Mouse (Mus musculus): ENCODE data around the gene Vpreb3. TPM values are rescaled to one million over a fixed set of nuclear protein-coding genes. Genes with fewer than 3 reads are reported as not detected.

The Vpreb3 gene
- 0.24 and 0.39 TPM in 2 replicates for polyA plus RNA-seq (2016; fragmentation: Nextera tagmentation; extraction: Ambion mirVana)

DNA sequence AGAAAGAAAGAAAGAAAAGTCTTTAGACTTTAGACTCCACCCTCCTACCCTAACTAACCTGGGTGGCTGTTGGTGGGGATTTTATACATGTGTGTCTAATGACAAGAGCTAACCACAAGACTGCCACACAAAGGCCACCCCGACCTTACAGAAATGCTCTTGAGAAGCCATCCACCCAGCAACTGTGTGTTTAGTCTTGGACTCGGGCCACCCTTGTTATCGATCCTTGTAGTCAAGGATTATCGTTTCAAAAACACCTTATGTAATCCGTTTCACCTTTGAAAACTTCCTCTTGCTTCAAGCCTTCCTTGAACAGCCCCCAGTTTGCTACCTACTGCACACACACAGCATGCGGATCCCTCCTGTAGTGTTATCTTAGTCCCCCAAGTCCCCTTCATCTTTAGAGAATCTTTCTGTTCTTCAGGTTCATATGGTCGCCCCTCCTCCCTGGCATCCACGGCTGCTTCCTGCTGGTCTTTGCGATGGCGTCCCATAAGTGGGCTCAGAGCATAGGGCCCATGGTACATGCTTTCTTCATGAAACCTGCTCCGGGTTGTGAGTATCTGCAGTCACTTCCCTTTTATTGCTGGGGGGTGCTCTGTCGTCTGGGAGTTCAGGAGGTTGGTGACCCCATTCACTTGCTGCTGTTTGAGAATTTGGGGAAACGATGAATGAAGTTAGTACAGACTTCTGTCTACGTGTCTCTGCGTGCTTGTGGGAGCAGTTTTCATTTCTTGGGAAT lies at the start of gene Vpreb3:
Gene Vpreb3 (plus strand): TSS at position 322 of the 742 bp plus-strand sequence.
- 82% methylated on average over 15 of the region's 15 CpGs for WGBS
- Histone ChIP-seq H3K4me1 (peaks cover 26% of the 10 kb centered on the region), H3K9me3 (replicated peaks) (no peaks in the 10 kb centered on the region), H3K27me3 (ENCODE audit: low read depth, poor library complexity, severe bottlenecking) (peaks cover 26% of the 10 kb centered on the region), H3K4me3 (no peak within 1 kb of the TSS), H3K27ac (replicated peaks) (no peak within 1 kb of the TSS; the same call in 1 of the 2 replicates), H3K36me3 (no peaks in the 10 kb centered on the region)
- DNase-seq (ENCODE audit: low spot score), result no peak

DNA sequence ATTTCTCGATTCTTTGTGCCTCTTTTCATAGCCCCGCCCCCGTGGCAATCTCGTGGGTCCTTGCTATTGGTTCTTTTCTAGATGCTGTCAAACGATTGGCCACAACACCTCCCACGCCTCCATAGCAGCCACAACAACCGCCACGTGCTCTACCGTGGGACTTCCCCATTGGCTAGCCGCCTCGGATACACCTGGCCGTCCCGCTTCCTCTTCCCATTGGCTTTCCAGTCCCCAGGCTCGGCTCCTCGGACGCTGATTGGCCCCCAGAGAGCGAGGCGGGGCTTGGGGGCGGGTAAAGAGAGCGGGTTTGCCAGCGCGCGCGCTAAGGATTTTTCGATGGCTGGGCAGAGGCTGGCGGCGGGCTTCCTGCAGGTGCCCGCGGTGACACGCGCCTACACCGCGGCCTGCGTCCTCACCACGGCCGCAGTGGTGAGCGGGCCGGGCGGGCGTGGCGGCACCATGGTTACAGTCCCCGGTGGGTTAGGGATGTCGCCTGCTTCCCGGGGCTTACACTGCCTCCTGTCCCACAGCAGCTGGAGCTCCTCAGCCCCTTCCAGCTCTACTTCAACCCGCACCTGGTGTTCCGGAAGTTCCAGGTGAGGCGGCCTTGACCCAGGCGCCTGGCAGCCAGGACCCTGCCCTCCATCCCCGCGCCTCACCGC lies 49.6 kb upstream of the Vpreb3 start, which contains the start of gene Derl3:
Gene Derl3 (plus strand): TSS at position 325 of the 662 bp plus-strand sequence.
- Histone ChIP-seq H3K27me3 (ENCODE audit: low read depth, poor library complexity, severe bottlenecking) (no peaks in the 10 kb centered on the region), H3K27ac (replicated peaks) (peak within 1 kb of the TSS; percentile 72; the same call in 1 of the 2 replicates), H3K36me3 (peaks cover 45% of the 10 kb centered on the region), H3K9me3 (replicated peaks) (no peaks in the 10 kb centered on the region), H3K4me1 (peaks cover 29% of the 10 kb centered on the region), H3K4me3 (peak within 1 kb of the TSS; percentile 57)
- peak; percentile 96 for DNase-seq (ENCODE audit: low spot score)
- under 1% methylated on average over 51 of the region's 51 CpGs for WGBS

DNA sequence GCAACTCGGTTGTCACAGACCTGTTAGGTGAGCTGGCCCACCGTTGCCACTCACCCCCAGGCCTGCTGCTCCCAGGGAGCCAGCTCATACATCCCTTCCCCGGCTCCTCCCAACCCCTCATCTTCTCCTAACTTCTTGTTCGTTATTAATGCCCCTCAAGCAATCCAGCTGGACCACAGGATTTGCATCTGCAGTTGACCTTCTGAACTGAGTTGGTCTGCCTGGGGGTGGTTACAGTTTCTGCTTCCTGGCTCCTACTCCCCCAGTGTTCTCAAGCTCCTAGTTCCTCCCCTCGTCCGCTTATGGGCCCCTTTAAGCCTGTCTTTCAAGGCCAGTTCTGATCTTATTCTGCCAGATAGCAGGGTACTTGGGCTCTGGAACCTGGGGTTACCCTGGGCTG lies 48.3 kb upstream of the Vpreb3 start:
- H3K27ac ChIP-seq (replicated peaks), result no peak overlapping the region
- no peaks in the 10 kb centered on the region for H3K9me3 ChIP-seq (replicated peaks)
- H3K4me1 ChIP-seq, result peaks cover 20% of the 10 kb centered on the region
- H3K4me3 ChIP-seq, result no peak overlapping the region
- H3K36me3 ChIP-seq, result peaks cover 59% of the 10 kb centered on the region
- no peak for DNase-seq (ENCODE audit: low spot score)
- WGBS, result 86% methylated on average over 6 of the region's 6 CpGs
- no peaks in the 10 kb centered on the region for H3K27me3 ChIP-seq (ENCODE audit: low read depth, poor library complexity, severe bottlenecking)

DNA sequence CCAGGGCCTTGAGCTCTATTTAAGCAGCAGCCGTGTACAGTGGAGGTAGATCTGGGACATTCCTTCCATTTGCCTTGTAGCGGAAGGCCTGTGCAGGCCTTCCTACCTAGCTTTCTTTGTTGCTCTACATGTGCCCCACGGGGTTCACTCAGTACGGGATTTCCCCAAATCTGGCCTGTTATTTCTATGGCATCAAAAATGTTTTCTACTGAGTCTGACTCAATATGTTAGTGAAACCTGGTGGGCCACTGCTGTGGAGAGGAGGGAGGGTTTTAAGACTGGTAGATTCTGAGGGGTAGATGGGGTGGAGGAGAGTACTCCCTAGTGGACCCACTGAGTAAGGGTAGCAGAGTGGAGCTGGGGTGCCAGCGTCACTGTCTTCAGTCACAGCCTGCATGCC lies 47.1 kb upstream of the Vpreb3 start:
- no peak overlapping the region for H3K4me3 ChIP-seq
- H3K36me3 ChIP-seq, result peaks cover 70% of the 10 kb centered on the region
- DNase-seq (ENCODE audit: low spot score), result no peak
- WGBS, result 92% methylated on average over 5 of the region's 5 CpGs
- no peaks in the 10 kb centered on the region for H3K27me3 ChIP-seq (ENCODE audit: low read depth, poor library complexity, severe bottlenecking)
- H3K9me3 ChIP-seq (replicated peaks), result no peaks in the 10 kb centered on the region
- peaks cover 14% of the 10 kb centered on the region for H3K4me1 ChIP-seq
- H3K27ac ChIP-seq (replicated peaks), result no peak overlapping the region

DNA sequence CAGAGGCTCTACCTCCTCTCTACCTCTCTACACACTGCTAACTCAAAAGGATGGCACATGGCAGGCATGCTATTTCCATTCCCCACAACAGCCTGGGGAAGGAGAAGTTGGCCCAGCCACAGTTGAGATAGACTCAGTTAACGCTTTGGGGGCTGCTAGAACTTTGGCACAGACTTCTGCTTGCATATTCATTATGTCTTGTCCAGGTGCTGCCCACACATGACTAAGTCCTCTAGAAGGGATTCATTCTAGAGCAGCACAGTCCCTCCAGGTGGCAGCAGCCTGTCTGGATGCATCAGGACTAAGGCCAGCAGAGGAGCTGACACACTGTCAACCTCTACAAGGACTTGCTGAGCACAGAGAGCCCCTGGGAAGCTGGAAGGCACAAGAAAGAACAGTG lies 46.6 kb upstream of the Vpreb3 start:
- Histone ChIP-seq H3K4me1 (peaks cover 14% of the 10 kb centered on the region), H3K36me3 (peaks cover 75% of the 10 kb centered on the region), H3K27me3 (ENCODE audit: low read depth, poor library complexity, severe bottlenecking) (no peaks in the 10 kb centered on the region), H3K4me3 (no peak overlapping the region), H3K27ac (replicated peaks) (no peak overlapping the region), H3K9me3 (replicated peaks) (no peaks in the 10 kb centered on the region)
- WGBS, result 100% methylated on average over 1 of the region's 1 CpGs
- DNase-seq (ENCODE audit: low spot score), result no peak

DNA sequence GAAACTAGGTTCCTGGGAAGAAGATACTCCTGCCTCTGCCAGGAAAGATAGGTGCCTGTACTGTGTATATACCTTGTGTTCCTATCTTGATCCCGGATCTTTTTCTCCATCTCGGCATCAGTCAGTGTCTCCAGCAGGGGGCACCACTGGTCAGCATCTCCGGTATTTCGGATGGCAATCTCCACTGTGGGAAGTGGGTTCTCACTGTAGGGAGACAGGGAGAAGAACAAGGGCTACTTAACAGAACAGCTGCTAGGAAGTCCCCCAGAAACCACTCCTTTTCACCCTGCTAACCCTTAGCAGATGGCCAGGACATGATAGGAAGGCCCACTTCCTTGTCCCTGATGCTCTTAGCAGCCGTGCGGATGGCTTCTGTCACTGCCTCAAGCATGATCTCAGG lies 45.5 kb upstream of the Vpreb3 start:
- H3K27me3 ChIP-seq (ENCODE audit: low read depth, poor library complexity, severe bottlenecking), result no peaks in the 10 kb centered on the region
- H3K4me1 ChIP-seq, result peaks cover 14% of the 10 kb centered on the region
- H3K36me3 ChIP-seq, result peaks cover 86% of the 10 kb centered on the region
- no peak overlapping the region for H3K27ac ChIP-seq (replicated peaks)
- no peak overlapping the region for H3K4me3 ChIP-seq
- peak; percentile 73 for DNase-seq (ENCODE audit: low spot score)
- H3K9me3 ChIP-seq (replicated peaks), result no peaks in the 10 kb centered on the region
- 48% methylated on average over 6 of the region's 6 CpGs for WGBS

DNA sequence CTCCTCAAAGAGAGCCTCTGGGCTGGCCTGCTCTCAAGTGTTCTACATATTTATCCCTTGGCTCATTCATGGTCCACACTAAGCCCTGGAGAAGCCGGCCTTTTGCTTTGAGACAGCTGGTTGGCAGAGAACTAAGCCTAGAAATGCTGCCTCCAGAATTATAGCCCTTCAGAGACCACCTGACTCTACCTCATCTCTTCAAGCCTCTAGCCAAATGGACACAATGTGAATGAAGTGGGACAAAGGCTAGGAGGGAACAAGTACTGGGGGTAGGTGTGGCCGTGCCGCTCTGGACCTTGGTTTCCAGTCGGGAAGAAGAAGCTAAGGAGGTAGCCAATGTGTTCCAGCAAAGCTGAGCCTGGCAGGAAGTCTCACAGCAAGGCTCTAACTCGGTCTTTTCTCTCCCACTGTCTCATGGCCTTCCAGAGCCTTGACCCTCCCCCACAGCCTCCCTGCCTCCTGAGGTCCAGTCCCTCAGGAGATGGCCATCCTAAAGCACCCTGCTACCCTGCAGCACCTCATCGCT lies 44.8 kb upstream of the Vpreb3 start:
- H3K36me3 ChIP-seq, result peaks cover 94% of the 10 kb centered on the region

DNA sequence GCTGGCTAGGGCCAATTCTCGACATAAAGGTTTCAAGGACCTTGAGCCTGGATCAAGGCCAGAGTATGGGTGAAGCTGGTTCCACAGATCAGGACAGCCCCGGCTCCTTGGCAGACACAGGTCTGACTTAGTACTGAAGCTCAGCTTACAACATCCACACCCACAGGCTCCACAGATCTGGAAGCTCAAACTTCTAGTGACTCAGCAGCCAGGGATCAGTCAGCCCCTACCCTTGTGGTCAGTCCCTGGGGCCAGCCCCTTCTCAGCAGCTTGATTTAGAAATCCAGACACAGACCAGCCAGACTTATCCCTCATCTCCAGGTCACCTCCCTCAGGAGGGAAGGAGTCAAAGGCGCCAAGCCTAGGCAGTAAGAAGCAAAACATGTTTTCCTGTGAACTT lies 44.0 kb upstream of the Vpreb3 start:
- Histone ChIP-seq H3K27me3 (ENCODE audit: low read depth, poor library complexity, severe bottlenecking) (no peaks in the 10 kb centered on the region), H3K9me3 (replicated peaks) (no peaks in the 10 kb centered on the region), H3K36me3 (peaks cover 100% of the 10 kb centered on the region), H3K4me3 (no peak overlapping the region), H3K27ac (replicated peaks) (no peak overlapping the region), H3K4me1 (peaks cover 3% of the 10 kb centered on the region)
- 82% methylated on average over 3 of the region's 3 CpGs for WGBS
- no peak for DNase-seq (ENCODE audit: low spot score)

More for the DNA sequence above, 44.8 kb upstream of the Vpreb3 start:
- Histone ChIP-seq H3K27me3 (ENCODE audit: low read depth, poor library complexity, severe bottlenecking) (no peaks in the 10 kb centered on the region), H3K4me3 (no peak overlapping the region), H3K27ac (replicated peaks) (no peak overlapping the region), H3K9me3 (replicated peaks) (no peaks in the 10 kb centered on the region), H3K4me1 (peaks cover 10% of the 10 kb centered on the region)
- no peak for DNase-seq (ENCODE audit: low spot score)
- WGBS, result 80% methylated on average over 6 of the region's 6 CpGs

DNA sequence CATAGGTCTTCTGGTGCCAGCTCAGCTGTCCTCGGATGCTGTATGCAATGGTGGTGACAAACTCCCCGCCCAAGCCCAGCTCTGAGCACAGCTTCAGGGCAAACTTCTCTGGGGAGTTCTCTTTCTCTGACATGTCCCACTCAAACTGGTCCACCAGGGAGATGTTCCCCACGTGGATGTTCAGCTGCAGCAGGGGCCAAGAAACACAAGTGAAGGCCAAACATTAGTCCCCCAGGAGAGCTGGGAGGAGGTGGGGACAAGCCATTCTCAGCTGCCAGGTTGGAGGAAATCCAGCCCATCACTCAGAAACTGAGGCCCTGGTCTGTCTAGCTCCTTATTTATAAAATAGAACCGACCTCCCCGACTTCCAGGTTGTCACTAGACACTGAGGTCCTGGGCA lies 38.5 kb upstream of the Vpreb3 start:
- no peak for DNase-seq (ENCODE audit: low spot score)
- Histone ChIP-seq H3K27me3 (ENCODE audit: low read depth, poor library complexity, severe bottlenecking) (no peaks in the 10 kb centered on the region), H3K9me3 (replicated peaks) (no peaks in the 10 kb centered on the region), H3K4me1 (no peaks in the 10 kb centered on the region), H3K36me3 (peaks cover 99% of the 10 kb centered on the region), H3K27ac (replicated peaks) (no peak overlapping the region), H3K4me3 (no peak overlapping the region)
- WGBS, result 90% methylated on average over 5 of the region's 5 CpGs

DNA sequence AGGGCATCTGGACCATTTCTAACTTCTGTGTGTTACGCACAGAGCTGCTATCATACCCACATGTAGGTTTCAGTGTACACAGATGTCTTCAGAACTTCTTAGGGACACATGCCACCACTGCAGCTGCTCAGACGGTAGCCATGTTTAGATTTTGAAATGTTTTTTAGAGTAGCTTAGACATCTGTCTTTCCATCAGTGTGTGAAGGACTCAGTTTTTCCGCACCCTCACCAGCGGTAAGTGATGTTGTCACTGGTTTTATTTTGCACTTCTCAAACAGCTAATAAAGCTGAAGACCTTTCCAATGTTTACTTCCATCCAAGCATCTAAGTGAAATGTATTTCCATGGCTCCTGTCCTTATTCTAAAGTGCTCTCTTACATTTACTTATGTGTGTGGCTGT lies 36.0 kb upstream of the Vpreb3 start:
- H3K4me1 ChIP-seq, result no peaks in the 10 kb centered on the region
- no peak overlapping the region for H3K27ac ChIP-seq (replicated peaks)
- no peak overlapping the region for H3K4me3 ChIP-seq
- H3K36me3 ChIP-seq, result peaks cover 99% of the 10 kb centered on the region
- no peaks in the 10 kb centered on the region for H3K27me3 ChIP-seq (ENCODE audit: low read depth, poor library complexity, severe bottlenecking)
- no peak for DNase-seq (ENCODE audit: low spot score)
- no peaks in the 10 kb centered on the region for H3K9me3 ChIP-seq (replicated peaks)
- 97% methylated on average over 4 of the region's 4 CpGs for WGBS

DNA sequence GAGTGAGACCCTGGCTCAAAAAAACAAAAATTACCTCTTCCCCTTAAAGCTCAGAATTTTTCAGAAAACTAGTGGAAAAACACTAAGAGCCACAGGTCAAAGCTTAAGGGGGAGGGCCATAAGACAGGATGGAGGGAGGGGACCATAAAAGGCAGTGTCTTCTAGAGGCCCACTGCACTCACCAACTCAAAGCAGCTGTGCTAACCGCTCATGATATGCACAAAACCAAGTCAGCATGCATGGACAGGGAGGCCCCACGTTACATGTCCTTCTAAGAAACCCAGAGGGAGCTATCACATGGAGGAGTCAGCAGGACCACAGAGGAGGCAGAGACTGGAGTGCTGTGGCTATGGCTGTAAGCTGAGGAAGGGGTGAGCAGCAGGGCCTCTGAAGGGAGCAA lies 32.2 kb upstream of the Vpreb3 start:
- 89% methylated on average over 2 of the region's 2 CpGs for WGBS
- peaks cover 96% of the 10 kb centered on the region for H3K36me3 ChIP-seq
- H3K27me3 ChIP-seq (ENCODE audit: low read depth, poor library complexity, severe bottlenecking), result no peaks in the 10 kb centered on the region
- no peaks in the 10 kb centered on the region for H3K9me3 ChIP-seq (replicated peaks)
- DNase-seq (ENCODE audit: low spot score), result no peak
- H3K27ac ChIP-seq (replicated peaks), result no peak overlapping the region
- H3K4me3 ChIP-seq, result no peak overlapping the region
- no peaks in the 10 kb centered on the region for H3K4me1 ChIP-seq

DNA sequence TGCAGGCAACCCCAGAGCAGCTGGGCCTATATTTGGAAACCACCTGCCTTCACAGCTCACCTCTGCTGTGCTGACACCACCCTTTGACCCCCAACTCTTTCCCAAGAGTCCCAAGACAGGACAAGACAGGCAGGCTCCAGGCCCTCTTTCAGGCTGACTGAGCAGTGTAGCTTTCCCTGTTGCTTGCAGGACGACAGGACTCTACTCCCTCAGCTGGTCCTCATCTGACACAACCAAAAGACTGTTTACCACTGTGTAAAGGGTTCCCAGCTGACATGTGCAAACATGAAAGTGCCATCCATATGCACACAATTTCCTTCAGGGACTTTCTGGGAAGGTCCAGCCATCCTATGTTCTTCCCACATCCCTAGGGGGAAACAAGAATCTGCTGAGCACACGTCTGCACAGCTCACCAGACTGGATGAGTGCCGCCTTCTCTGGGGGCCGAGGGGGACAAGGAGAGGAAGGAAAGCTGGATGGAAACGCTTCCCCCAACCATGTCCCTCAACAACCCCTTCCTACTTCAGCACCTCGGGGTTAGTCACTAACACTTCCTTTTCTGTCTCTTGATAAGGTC lies 29.8 kb upstream of the Vpreb3 start:
- Histone ChIP-seq H3K4me3 (no peak overlapping the region), H3K27me3 (ENCODE audit: low read depth, poor library complexity, severe bottlenecking) (no peaks in the 10 kb centered on the region), H3K36me3 (peaks cover 96% of the 10 kb centered on the region), H3K9me3 (replicated peaks) (no peaks in the 10 kb centered on the region), H3K4me1 (0 out of 2 replicates have a peak, but pooled peaks cover under 1% of the 10 kb centered on the region), H3K27ac (replicated peaks) (no peak overlapping the region)
- DNase-seq (ENCODE audit: low spot score), result no peak
- WGBS, result 81% methylated on average over 6 of the region's 6 CpGs

DNA sequence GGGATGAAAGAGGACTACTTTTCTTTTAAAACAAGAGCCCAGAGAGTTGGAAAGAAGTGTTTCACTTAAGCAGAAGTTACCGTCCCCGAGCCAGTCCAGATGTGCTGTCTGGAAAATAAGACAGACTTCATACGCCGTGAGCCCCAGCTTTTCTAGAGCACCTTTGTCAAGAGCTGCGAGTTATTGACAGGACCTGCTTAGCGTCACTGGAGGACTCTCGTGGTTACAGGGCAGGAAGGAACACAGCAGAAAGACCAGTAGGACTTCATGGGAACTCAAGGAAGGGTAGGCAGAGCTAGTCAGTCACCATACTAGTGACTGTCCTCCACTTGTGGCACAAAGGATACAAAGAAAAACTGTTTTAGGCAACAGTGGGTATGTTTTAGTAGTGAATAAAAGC lies 27.3 kb upstream of the Vpreb3 start:
- no peak for DNase-seq (ENCODE audit: low spot score)
- peaks cover 90% of the 10 kb centered on the region for H3K36me3 ChIP-seq
- 93% methylated on average over 7 of the region's 7 CpGs for WGBS

More for the DNA sequence above, 27.3 kb upstream of the Vpreb3 start:
- Histone ChIP-seq H3K27me3 (ENCODE audit: low read depth, poor library complexity, severe bottlenecking) (no peaks in the 10 kb centered on the region), H3K27ac (replicated peaks) (no peak overlapping the region), H3K4me3 (no peak overlapping the region), H3K9me3 (replicated peaks) (no peaks in the 10 kb centered on the region), H3K4me1 (peaks cover 23% of the 10 kb centered on the region)

All from midbrain, embryonic 10.5 days (tissue).